ENCODE assay signal across 23 mouse cellular contexts in the genomic region with DNA sequence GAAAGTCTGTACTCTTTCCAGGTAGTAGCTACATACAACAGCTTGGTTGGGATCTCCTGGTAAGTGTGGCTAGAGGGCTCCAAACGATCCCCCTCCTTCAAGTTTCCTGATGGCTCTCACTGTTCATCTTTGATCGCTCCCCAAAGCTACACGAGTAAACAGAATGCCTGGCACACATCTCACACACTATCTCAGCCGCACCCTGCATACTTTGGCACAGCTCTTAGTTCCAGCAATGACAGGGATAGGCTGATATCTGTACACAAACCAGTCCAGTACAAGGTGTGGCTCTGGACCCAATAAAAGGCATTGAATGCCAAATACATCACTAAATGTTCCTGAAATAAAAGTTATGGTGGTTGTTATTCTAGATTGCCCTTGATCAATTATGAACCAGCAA. TPM values are rescaled to one million over a fixed set of nuclear protein-coding genes. Genes with fewer than 3 reads are reported as not detected.
DNase-seq lines count a peak whose midpoint lies in the region; ATAC-seq and TF ChIP-seq lines count a peak whose summit lies in the region.
"Had no signal": no experiment of that assay in that cellular context is flagged by ENCODE, and none has a peak within 500 bp of the region (broad histone marks: within the 10 kb centered on the region; RNA-seq: fewer than 3 reads in every experiment).

No protein-coding gene starts in this region.

- no peak for TF ChIP-seq CTCF in lung, adult 2 months (IDR thresholded peaks at IDR 0.05; ENCODE audit: insufficient read depth, low read length)

- H3K9me3 ChIP-seq in stomach, embryonic 15.5 days: no peaks in the 10 kb centered on the region
- H3K9me3 ChIP-seq in midbrain, embryonic 15.5 days: no peaks in the 10 kb centered on the region
- no peaks in the 10 kb centered on the region for H3K9me3 ChIP-seq in forebrain, embryonic 14.5 days (replicated peaks; ENCODE audit: control insufficient read depth, low read length)
- H3K9me3 ChIP-seq: embryonic facial prominence, embryonic 15.5 days; forebrain, embryonic 10.5 days; G1E had no signal

- intact Hi-C loops in heart, postnatal 10 days (cut with DNase I): no loop called here

- no peaks in the 10 kb centered on the region for H3K27me3 ChIP-seq in stomach, embryonic 15.5 days (replicated peaks)
- H3K27me3 ChIP-seq in midbrain, embryonic 15.5 days (replicated peaks): no peaks in the 10 kb centered on the region
- H3K27me3 ChIP-seq in forebrain, embryonic 14.5 days (replicated peaks; ENCODE audit: control insufficient read depth, insufficient read depth, low read length): no peaks in the 10 kb centered on the region
- H3K27me3 ChIP-seq: embryonic facial prominence, embryonic 15.5 days had no signal

- H3K36me3 ChIP-seq in stomach, embryonic 15.5 days: no peaks in the 10 kb centered on the region
- no peaks in the 10 kb centered on the region for H3K36me3 ChIP-seq in midbrain, embryonic 15.5 days (replicated peaks)
- H3K36me3 ChIP-seq in forebrain, embryonic 14.5 days (ENCODE audit: control insufficient read depth, insufficient read depth, low read length): no peaks in the 10 kb centered on the region
- H3K36me3 ChIP-seq: embryonic facial prominence, embryonic 15.5 days; forebrain, embryonic 10.5 days; G1E had no signal

- whole genome bisulfite sequencing in lung, adult 2 months: 30% methylated on average over 4 of the region's 4 CpGs
- 25% methylated on average over 4 of the region's 4 CpGs for WGBS in large intestine, adult 2 months
- 65% methylated on average over 4 of the region's 4 CpGs for WGBS in stomach, embryonic 15.5 days
- 87% methylated on average over 4 of the region's 4 CpGs for WGBS in midbrain, embryonic 15.5 days
- 78% methylated on average over 4 of the region's 4 CpGs for WGBS in forebrain, embryonic 14.5 days

- DNase-seq in lung, adult 18-20 months: peak; percentile 64 to 73
- no peak for DNase-seq in lung, adult 2 months
- peak; percentile 34 to 47 for DNase-seq in heart, postnatal 10 days
- DNase-seq in large intestine, adult 2 months (ENCODE audit: low read depth, low spot score): peak; percentile 96
- DNase-seq in thymus, postnatal 10 days (ENCODE audit: low spot score in 2 of 2): no peak
- DNase-seq in forebrain, embryonic 14.5 days (ENCODE audit: low spot score): no peak
- DNase-seq: adrenal gland, adult 2 months; cerebellum, postnatal 14 days; embryo, embryonic 11 days; gastrocnemius, postnatal 25 days; kidney, adult 8-10 months; midbrain, embryonic 14.5 days; right cerebral cortex, postnatal 4 days; thymus, postnatal 25 days had no signal

- 0 out of 2 replicates have a peak, but pooled peaks have one; percentile 43 for ATAC-seq in stomach, embryonic 15.5 days (ENCODE audit: insufficient read depth, low FRiP score, low read depth)
- ATAC-seq in midbrain, embryonic 15.5 days (replicated peaks): no peak
- no peak for ATAC-seq in forebrain, embryonic 14.5 days
- ATAC-seq: CD4-positive, CD25-positive, alpha-beta regulatory T cell, adult 4 months; hindbrain, embryonic 16.5 days had no signal

- H3K4me3 ChIP-seq in lung, adult 2 months (replicated peaks; ENCODE audit: extremely low read depth, low read depth, low read length): no peak overlapping the region
- H3K4me3 ChIP-seq in stomach, embryonic 15.5 days (replicated peaks): no peak overlapping the region
- no peak overlapping the region for H3K4me3 ChIP-seq in midbrain, embryonic 15.5 days
- H3K4me3 ChIP-seq in forebrain, embryonic 14.5 days (ENCODE audit: low read depth, low read length): no peak overlapping the region
- H3K4me3 ChIP-seq: embryonic facial prominence, embryonic 15.5 days; forebrain, embryonic 10.5 days had no signal

- no peak for TF ChIP-seq POLR2A in lung, adult 2 months (IDR thresholded peaks at IDR 0.05; ENCODE audit: borderline replicate concordance, extremely low read depth, low read depth, low read length)

- H3K9ac ChIP-seq in stomach, embryonic 15.5 days: no peak overlapping the region
- no peak overlapping the region for H3K9ac ChIP-seq in midbrain, embryonic 15.5 days
- no peak overlapping the region for H3K9ac ChIP-seq in forebrain, embryonic 14.5 days (ENCODE audit: low read length)
- H3K9ac ChIP-seq: embryonic facial prominence, embryonic 15.5 days; liver, embryonic 14.5 days had no signal

- no peak overlapping the region for H3K4me2 ChIP-seq in stomach, embryonic 15.5 days
- H3K4me2 ChIP-seq in midbrain, embryonic 15.5 days: no peak overlapping the region
- no peak overlapping the region for H3K4me2 ChIP-seq in forebrain, embryonic 14.5 days (ENCODE audit: low read length)
- H3K4me2 ChIP-seq: embryonic facial prominence, embryonic 15.5 days had no signal

- H3K4me1 ChIP-seq in lung, adult 2 months (ENCODE audit: control insufficient read depth, insufficient read depth, low read length): no peaks in the 10 kb centered on the region
- no peaks in the 10 kb centered on the region for H3K4me1 ChIP-seq in stomach, embryonic 15.5 days
- no peaks in the 10 kb centered on the region for H3K4me1 ChIP-seq in midbrain, embryonic 15.5 days
- no peaks in the 10 kb centered on the region for H3K4me1 ChIP-seq in forebrain, embryonic 14.5 days (ENCODE audit: control insufficient read depth, insufficient read depth, low read length)
- H3K4me1 ChIP-seq: embryonic facial prominence, embryonic 15.5 days; forebrain, embryonic 10.5 days had no signal

- no peak overlapping the region for H3K27ac ChIP-seq in stomach, embryonic 15.5 days
- no peak overlapping the region for H3K27ac ChIP-seq in midbrain, embryonic 15.5 days
- H3K27ac ChIP-seq in forebrain, embryonic 14.5 days (ENCODE audit: low read depth, low read length): no peak overlapping the region
- H3K27ac ChIP-seq: embryonic facial prominence, embryonic 15.5 days; forebrain, embryonic 10.5 days; liver, embryonic 14.5 days; macrophage had no signal

RNA-seq across cellular contexts. Expression of a gene that starts 55.3 kb away (rescaled TPM):
- polyA plus RNA-seq in lung, adult 2 months (2012; rRNA removed): 12.4 and 19.8 TPM in 2 replicates
- 10 to 100 TPM; 26.4 to 38.5 TPM for total RNA-seq in heart, postnatal 10 days (2021)
- 23.5 and 50.8 TPM in 2 replicates for polyA plus RNA-seq in large intestine, adult 2 months (2012; rRNA removed)
- polyA plus RNA-seq in stomach, embryonic 15.5 days (2015; fragmentation: Nextera tagmentation; extraction: Ambion mirVana): 6.8 and 7.7 TPM in 2 replicates
- 16.1 and 16.8 TPM in 2 replicates for polyA plus RNA-seq in midbrain, embryonic 15.5 days (2015; fragmentation: Nextera tagmentation; extraction: Ambion mirVana)
- 4.6 and 6.6 TPM in 2 replicates for polyA plus RNA-seq in forebrain, embryonic 14.5 days (2014; fragmentation: Nextera tagmentation; extraction: Ambion mirVana)
- polyA plus RNA-seq: G1E, macrophage had no signal

Comparison
In these comparisons a context has a peak if more than half of its experiments do, and no peak if none do; other contexts are left out.
1. DNase-seq: peak in lung, adult 18-20 months (2 of 2), heart, postnatal 10 days (2 of 2) and large intestine, adult 2 months (single experiment); none in lung, adult 2 months (single experiment), thymus, postnatal 10 days (0 of 2) and forebrain, embryonic 14.5 days (single experiment).